Mouse (Mus musculus): ENCODE results near the gene Eef2k. TPM values are rescaled to one million over a fixed set of nuclear protein-coding genes. Genes with fewer than 3 reads are reported as not detected.
A peak's percentile ranks its signal among the peaks of the same experiment; 100 is the strongest.

Eef2k gene
- polyA plus RNA-seq, 1 experiment, result 102 TPM

GRCm38 (mm10) chr7:120884746-120885145 lies 42.1 kb downstream of the Eef2k start:
- no peak for TF ChIP-seq GATA1 (IDR thresholded peaks at IDR 0.05; ENCODE audit: low read length)

GRCm38 (mm10) chr7:120893123-120893522 lies 50.5 kb downstream of the Eef2k start:
- TF ChIP-seq GATA1 (IDR thresholded peaks at IDR 0.05; ENCODE audit: low read length), result no peak

- TF ChIP-seq GATA1 (IDR thresholded peaks at IDR 0.05; ENCODE audit: low read length), result no peak
Observed at GRCm38 (mm10) chr7:120897054-120897453, 54.4 kb downstream of the Eef2k start.

- no peak for TF ChIP-seq GATA1 (IDR thresholded peaks at IDR 0.05; ENCODE audit: low read length)
Observed at GRCm38 (mm10) chr7:120897711-120898335, 55.2 kb downstream of the Eef2k start.

GRCm38 (mm10) chr7:120900191-120900590 lies 57.6 kb downstream of the Eef2k start:
- TF ChIP-seq GATA1 (IDR thresholded peaks at IDR 0.05; ENCODE audit: low read length), result no peak

- TF ChIP-seq GATA1 (IDR thresholded peaks at IDR 0.05; ENCODE audit: low read length), result no peak
Observed at GRCm38 (mm10) chr7:120901701-120902100, 59.1 kb downstream of the Eef2k start.

- no peak for TF ChIP-seq GATA1 (IDR thresholded peaks at IDR 0.05; ENCODE audit: low read length)
Observed at GRCm38 (mm10) chr7:120902931-120903330, 60.3 kb downstream of the Eef2k start.

- TF ChIP-seq GATA1 (IDR thresholded peaks at IDR 0.05; ENCODE audit: low read length), result no peak
Observed at GRCm38 (mm10) chr7:120913332-120913731, 70.7 kb downstream of the Eef2k start.

GRCm38 (mm10) chr7:120916262-120916875 lies 73.7 kb downstream of the Eef2k start:
- TF ChIP-seq GATA1 (IDR thresholded peaks at IDR 0.05; ENCODE audit: low read length), result no peak

- no peak for TF ChIP-seq GATA1 (IDR thresholded peaks at IDR 0.05; ENCODE audit: low read length)
Observed at GRCm38 (mm10) chr7:120917279-120917591, 74.6 kb downstream of the Eef2k start.

GRCm38 (mm10) chr7:120917592-120918461 lies 75.2 kb downstream of the Eef2k start, which contains the start of gene Polr3e:
Gene Polr3e, plus strand, starts transcription at chr7:120917744.
- no peak for TF ChIP-seq GATA1 (IDR thresholded peaks at IDR 0.05; ENCODE audit: low read length)

GRCm38 (mm10) chr7:120918526-120918962 lies 75.9 kb downstream of the Eef2k start:
- no peak for TF ChIP-seq GATA1 (IDR thresholded peaks at IDR 0.05; ENCODE audit: low read length)

GRCm38 (mm10) chr7:120933110-120933509 lies 90.5 kb downstream of the Eef2k start:
- TF ChIP-seq GATA1 (IDR thresholded peaks at IDR 0.05; ENCODE audit: low read length), result no peak

GRCm38 (mm10) chr7:120933680-120934195 lies 91.1 kb downstream of the Eef2k start:
- TF ChIP-seq GATA1 (IDR thresholded peaks at IDR 0.05; ENCODE audit: low read length), result peak; percentile 56

- TF ChIP-seq GATA1 (IDR thresholded peaks at IDR 0.05; ENCODE audit: low read length), result no peak
Observed at GRCm38 (mm10) chr7:120934716-120935115, 92.1 kb downstream of the Eef2k start.

GRCm38 (mm10) chr7:120936522-120936921 lies 93.9 kb downstream of the Eef2k start:
- TF ChIP-seq GATA1 (IDR thresholded peaks at IDR 0.05; ENCODE audit: low read length), result no peak

Data from G1E-ER4 (cell line).